Mouse (Mus musculus) intestine, embryonic 16.5 days (tissue): ENCODE results near the gene Acap2. TPM values are rescaled to one million over a fixed set of nuclear protein-coding genes. Genes with fewer than 3 reads are reported as not detected.

ENCODE experiments used
- ATAC-seq: fragments of 200-750 bp; cut with Nextera tagmentation; 2 replicates; pipeline ENCODE4 v1.8.0; 2017; ENCODE audit warnings: moderate TSS enrichment, moderate library complexity
- H3K27ac ChIP-seq: fragments of 300-500 bp; sonication (generic); 2 replicates; pipeline ENCODE4 v1.5.1; 2014; ENCODE audit warnings: mild to moderate bottlenecking, low read length
- H3K27me3 ChIP-seq: fragments of 300-500 bp; sonication (generic); replicated peaks from 2 replicates; pipeline ENCODE4 v1.6.1; 2014; ENCODE audit warnings: low read length, control low read depth, mixed read lengths; ENCODE audit not compliant: control insufficient read depth, insufficient read depth
- H3K36me3 ChIP-seq: fragments of 300-500 bp; sonication (generic); 2 replicates; pipeline ENCODE4 v1.6.1; 2014; ENCODE audit warnings: low read length, control low read depth; ENCODE audit not compliant: control insufficient read depth, insufficient read depth
- H3K4me1 ChIP-seq: fragments of 300-500 bp; sonication (generic); 2 replicates; pipeline ENCODE4 v1.6.1; 2014; ENCODE audit warnings: low read length, control low read depth, mixed read lengths; ENCODE audit not compliant: control insufficient read depth, insufficient read depth
- H3K4me2 ChIP-seq: fragments of 300-500 bp; sonication (generic); 2 replicates; pipeline ENCODE4 v1.6.1; 2014; ENCODE audit warnings: low read depth, low read length, control low read depth
- H3K4me3 ChIP-seq: fragments of 300-500 bp; sonication (generic); 2 replicates; pipeline ENCODE4 v1.5.1; 2014; ENCODE audit warnings: mild to moderate bottlenecking, low read length
- H3K9ac ChIP-seq: fragments of 300-500 bp; sonication (generic); 2 replicates; pipeline ENCODE4 v1.6.1; 2014; ENCODE audit warnings: low read depth, low read length
- H3K9me3 ChIP-seq: fragments of 300-500 bp; sonication (generic); 2 replicates; pipeline ENCODE4 v1.6.1; 2016; ENCODE audit warnings: low read length, control low read depth; ENCODE audit not compliant: control insufficient read depth
- WGBS: fragments of 180-500 bp; shearing (Covaris S2); extraction: QIAGEN DNeasy Blood & Tissue Kit; methylation state at CpG from one replicate; pipeline ENCODE4 v1.1.7; 2014; 5-methylcytosine and 5-hydroxymethylcytosine counted together
- polyA plus RNA-seq: library from polyadenylated mRNA; unstranded; fragments of >200 nt; fragmentation: Nextera tagmentation; extraction: Ambion mirVana; gene quantifications from 2 replicates; pipeline ENCODE4 v1.2.1, GENCODE M21; 2015

Acap2 gene
- polyA plus RNA-seq, 1 experiment from 2014 or later, result 14.7 TPM

GRCm38 (mm10) chr16:31182576-31182975 is 18.5 kb downstream of the Acap2 start:
- Histone ChIP-seq H3K36me3 (no peaks in the 10 kb centered on the region), H3K4me2 (no peak overlapping the region), H3K4me3 (no peak overlapping the region), H3K27me3 (no peaks in the 10 kb centered on the region), H3K9me3 (no peaks in the 10 kb centered on the region), H3K9ac (no peak overlapping the region), H3K27ac (no peak overlapping the region), H3K4me1 (peaks cover 26% of the 10 kb centered on the region)
- 67% methylated on average over 9 of the region's 9 CpGs for WGBS
- ATAC-seq, result no peak

DNA sequence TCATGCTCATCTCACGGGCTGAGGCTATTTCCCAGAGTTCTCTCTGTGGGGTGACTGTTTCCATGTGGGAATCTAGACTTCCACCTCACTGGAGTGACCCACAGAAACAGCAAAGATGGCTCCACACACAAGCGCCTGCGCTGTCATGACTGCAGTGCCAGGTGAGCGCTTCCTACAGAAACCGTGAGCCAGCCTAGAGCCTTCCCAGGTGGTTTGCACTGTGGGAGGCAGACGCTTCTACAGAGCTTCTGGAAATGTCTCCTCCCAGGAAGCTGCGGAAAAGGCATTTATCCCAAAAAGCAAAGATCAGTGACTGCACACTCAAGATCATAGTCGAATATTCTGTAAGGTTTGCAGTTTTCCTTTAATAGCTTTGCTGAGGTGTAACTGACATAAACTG is 20.2 kb downstream of the Acap2 start:
- 72% methylated on average over 8 of the region's 8 CpGs for WGBS

GRCm38 (mm10) chr16:31179384-31179783 is 21.7 kb downstream of the Acap2 start:
- H3K36me3 ChIP-seq, result no peaks in the 10 kb centered on the region
- no peaks in the 10 kb centered on the region for H3K9me3 ChIP-seq
- no peak for ATAC-seq
- no peak overlapping the region for H3K4me2 ChIP-seq
- WGBS, result 65% methylated on average over 5 of the region's 5 CpGs
- H3K4me1 ChIP-seq, result peaks cover 13% of the 10 kb centered on the region
- H3K4me3 ChIP-seq, result no peak overlapping the region
- no peak overlapping the region for H3K9ac ChIP-seq
- H3K27ac ChIP-seq, result no peak overlapping the region
- H3K27me3 ChIP-seq, result no peaks in the 10 kb centered on the region

More for the DNA sequence above, 20.2 kb downstream of the Acap2 start:
- H3K36me3 ChIP-seq, result no peaks in the 10 kb centered on the region
- H3K9me3 ChIP-seq, result no peaks in the 10 kb centered on the region
- peaks cover 20% of the 10 kb centered on the region for H3K4me1 ChIP-seq
- no peak overlapping the region for H3K4me3 ChIP-seq
- H3K27me3 ChIP-seq, result no peaks in the 10 kb centered on the region
- no peak overlapping the region for H3K4me2 ChIP-seq
- H3K9ac ChIP-seq, result no peak overlapping the region
- H3K27ac ChIP-seq, result no peak overlapping the region
- ATAC-seq, result no peak

DNA sequence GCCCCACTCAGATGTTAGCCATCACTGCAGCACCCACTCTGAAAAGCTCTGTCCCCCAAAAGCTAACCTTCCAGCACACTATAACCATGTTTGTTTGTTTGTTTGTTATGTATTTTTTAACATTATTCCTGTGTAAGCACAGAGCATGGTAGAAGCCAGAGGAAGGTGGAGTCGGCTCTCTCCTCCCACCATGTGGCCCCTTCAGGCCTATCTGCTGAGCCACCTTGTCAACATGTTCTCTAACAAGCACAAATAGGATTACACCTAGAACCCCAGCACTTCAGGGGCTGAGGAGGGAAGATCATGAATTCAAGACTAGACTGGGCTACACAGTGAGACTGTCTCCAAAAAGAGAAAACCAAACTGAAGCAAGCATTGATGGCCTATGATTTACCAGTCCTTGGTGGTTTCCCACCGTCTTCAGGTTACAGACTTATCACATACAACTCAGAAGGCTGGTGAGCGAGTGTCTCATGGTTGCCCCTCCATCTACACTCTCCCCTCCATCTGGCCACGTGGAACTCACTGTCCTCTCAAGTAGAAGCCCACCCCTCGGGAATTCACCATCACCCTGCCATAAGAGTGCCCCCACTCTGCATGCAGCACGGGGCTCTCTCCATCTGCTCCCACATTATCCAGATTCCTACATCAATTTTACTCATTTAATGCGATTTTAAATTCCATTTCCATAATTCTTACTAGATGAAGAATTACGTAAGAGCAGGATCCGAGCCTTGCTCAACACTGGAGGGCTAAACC is 26.0 kb downstream of the Acap2 start:
- WGBS, result 78% methylated on average over 9 of the region's 9 CpGs
- no peaks in the 10 kb centered on the region for H3K27me3 ChIP-seq
- no peak overlapping the region for H3K4me2 ChIP-seq
- H3K4me3 ChIP-seq, result no peak overlapping the region
- H3K9me3 ChIP-seq, result no peaks in the 10 kb centered on the region
- H3K9ac ChIP-seq, result no peak overlapping the region
- ATAC-seq, result no peak
- H3K36me3 ChIP-seq, result no peaks in the 10 kb centered on the region
- peaks cover 8% of the 10 kb centered on the region; the same call in 1 of the 2 replicates for H3K4me1 ChIP-seq
- H3K27ac ChIP-seq, result no peak overlapping the region

DNA sequence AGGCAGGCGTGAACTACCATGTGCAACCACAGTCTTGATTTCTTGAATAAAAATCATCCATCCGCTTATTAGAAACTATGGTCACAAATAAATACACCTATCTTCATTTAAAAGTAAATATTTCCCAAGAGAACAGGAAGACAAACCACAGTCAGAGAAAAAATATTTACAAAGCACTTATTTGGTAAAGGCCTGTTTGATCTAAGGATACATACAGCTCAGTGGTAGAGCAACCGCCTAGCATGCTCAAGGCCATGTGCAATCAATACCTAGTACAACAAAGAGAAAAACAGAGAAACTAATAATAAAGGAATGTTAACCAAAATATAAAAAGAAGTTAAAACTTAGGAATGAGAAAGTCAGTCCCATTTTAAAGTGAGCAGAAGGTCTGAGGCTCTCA is 28.8 kb downstream of the Acap2 start:
- H3K9me3 ChIP-seq, result no peaks in the 10 kb centered on the region
- peaks cover 15% of the 10 kb centered on the region for H3K4me1 ChIP-seq
- no peak overlapping the region for H3K9ac ChIP-seq
- no peaks in the 10 kb centered on the region for H3K27me3 ChIP-seq
- no peak overlapping the region for H3K4me2 ChIP-seq
- H3K36me3 ChIP-seq, result no peaks in the 10 kb centered on the region
- no peak overlapping the region for H3K27ac ChIP-seq
- ATAC-seq, result no peak
- no peak overlapping the region for H3K4me3 ChIP-seq
- 82% methylated on average over 3 of the region's 3 CpGs for WGBS

DNA sequence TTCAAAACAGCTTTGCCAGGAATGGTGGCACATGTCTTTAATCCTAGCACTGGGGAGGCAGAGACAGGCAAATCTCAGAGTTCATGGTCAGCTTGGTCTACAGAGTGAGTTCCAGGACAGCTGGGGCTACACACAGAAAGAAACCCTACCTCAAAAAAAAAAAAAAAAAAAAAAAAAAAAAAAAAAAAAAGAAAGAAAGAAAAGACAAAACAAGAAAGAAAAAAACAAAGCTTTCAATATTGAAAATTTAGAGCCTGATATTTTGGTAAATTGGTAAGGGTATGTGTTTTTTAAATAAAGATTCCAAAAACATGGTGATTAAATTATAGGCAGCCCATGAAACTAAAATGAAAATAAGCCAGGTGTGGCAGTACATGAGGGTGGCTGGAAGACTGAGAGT is 29.6 kb downstream of the Acap2 start:
- Histone ChIP-seq H3K9me3 (no peaks in the 10 kb centered on the region), H3K4me3 (no peak overlapping the region), H3K4me2 (no peak overlapping the region), H3K27ac (no peak overlapping the region), H3K9ac (no peak overlapping the region), H3K27me3 (no peaks in the 10 kb centered on the region), H3K4me1 (peaks cover 16% of the 10 kb centered on the region), H3K36me3 (no peaks in the 10 kb centered on the region)
- ATAC-seq, result no peak

DNA sequence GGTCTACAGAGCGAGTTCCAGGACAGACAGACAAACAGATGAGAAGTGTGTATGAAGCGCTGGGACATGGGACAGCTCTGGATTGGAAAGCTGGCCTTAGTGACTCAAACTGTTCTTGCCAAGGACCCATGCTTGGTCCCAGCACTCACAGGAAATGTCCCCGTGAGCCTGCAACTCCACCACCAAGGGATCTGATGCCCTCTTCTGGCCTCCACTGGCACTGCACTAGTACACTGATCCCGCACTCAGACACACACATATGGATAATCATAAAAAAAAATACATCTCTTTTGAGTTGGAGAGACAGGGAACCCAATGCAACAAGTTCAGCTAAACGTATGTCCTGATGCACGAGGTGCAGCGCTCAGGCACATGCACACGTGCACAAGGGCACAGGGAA is 30.7 kb downstream of the Acap2 start:
- 96% methylated on average over 8 of the region's 8 CpGs for WGBS
- no peak for ATAC-seq

DNA sequence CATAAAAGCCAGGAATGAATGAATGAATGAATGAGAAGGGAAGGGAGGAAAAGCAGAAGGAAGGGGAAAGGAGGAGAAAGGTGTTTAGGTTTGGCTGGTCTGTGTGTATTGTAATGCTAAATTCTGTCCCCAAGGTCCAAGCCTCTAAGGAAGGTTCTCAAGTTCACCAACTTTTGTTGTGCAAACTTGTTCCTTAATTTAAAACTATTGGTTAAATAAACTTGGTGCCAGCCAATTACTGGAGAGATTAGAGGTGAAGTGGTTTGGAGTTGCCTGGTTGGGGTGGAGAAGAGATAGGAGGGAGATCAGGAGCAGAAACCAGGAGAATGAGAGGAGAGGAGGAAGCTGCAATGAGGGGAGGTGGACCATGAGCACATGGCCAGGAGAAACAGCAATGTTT is 31.4 kb downstream of the Acap2 start:
- no peak for ATAC-seq
- H3K4me2 ChIP-seq, result no peak overlapping the region
- H3K4me1 ChIP-seq, result peaks cover 31% of the 10 kb centered on the region
- no peak overlapping the region for H3K27ac ChIP-seq
- H3K27me3 ChIP-seq, result no peaks in the 10 kb centered on the region
- no peak overlapping the region for H3K9ac ChIP-seq
- no peaks in the 10 kb centered on the region for H3K9me3 ChIP-seq
- H3K36me3 ChIP-seq, result no peaks in the 10 kb centered on the region
- H3K4me3 ChIP-seq, result no peak overlapping the region

More for the DNA sequence above, 30.7 kb downstream of the Acap2 start:
- Histone ChIP-seq H3K27ac (no peak overlapping the region), H3K4me1 (peaks cover 26% of the 10 kb centered on the region), H3K36me3 (no peaks in the 10 kb centered on the region), H3K4me3 (no peak overlapping the region), H3K27me3 (no peaks in the 10 kb centered on the region), H3K4me2 (no peak overlapping the region), H3K9me3 (no peaks in the 10 kb centered on the region), H3K9ac (no peak overlapping the region)

GRCm38 (mm10) chr16:31167934-31168333 is 33.1 kb downstream of the Acap2 start:
- no peaks in the 10 kb centered on the region for H3K9me3 ChIP-seq
- H3K36me3 ChIP-seq, result no peaks in the 10 kb centered on the region
- H3K4me1 ChIP-seq, result peaks cover 28% of the 10 kb centered on the region
- no peak overlapping the region for H3K4me3 ChIP-seq
- peak; percentile 72 for ATAC-seq
- 41% methylated on average over 7 of the region's 7 CpGs for WGBS
- no peak overlapping the region for H3K9ac ChIP-seq
- H3K27me3 ChIP-seq, result no peaks in the 10 kb centered on the region
- H3K4me2 ChIP-seq, result peak overlapping the region; percentile 35
- no peak overlapping the region for H3K27ac ChIP-seq
